7 mouse cellular contexts compared by ENCODE assay signal in the genomic region with DNA sequence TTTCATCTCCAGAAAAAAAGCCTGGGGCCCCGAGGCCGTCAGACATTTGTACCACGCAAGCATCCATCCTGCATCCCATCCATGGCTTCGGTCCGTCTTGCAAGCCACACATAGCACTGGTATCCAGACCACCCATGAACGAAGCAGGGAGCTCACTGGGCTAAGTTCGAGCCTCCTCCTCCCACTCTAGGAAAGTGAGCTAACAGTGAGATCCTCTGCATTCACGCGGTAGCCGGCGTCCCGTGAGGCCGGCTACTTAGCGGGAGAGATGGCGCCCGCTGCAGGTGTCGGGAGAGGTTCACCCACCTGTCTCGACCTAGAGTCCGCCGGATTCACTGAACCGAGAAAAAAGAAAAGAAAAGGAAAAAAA. TPM values are rescaled to one million over a fixed set of nuclear protein-coding genes. Genes with fewer than 3 reads are reported as not detected.
A peak's percentile ranks its signal among the peaks of the same experiment; 100 is the strongest.
DNase-seq lines count a peak whose midpoint lies in the region; ATAC-seq lines count a peak whose summit lies in the region.

No protein-coding gene starts in this region.

- peak overlapping the region; percentile 91 for H3K4me2 ChIP-seq in neural tube, embryonic 11.5 days (ENCODE audit: low read depth)
- peak overlapping the region; percentile 95 for H3K4me2 ChIP-seq in limb, embryonic 13.5 days (replicated peaks)
- peak overlapping the region; percentile 92 for H3K4me2 ChIP-seq in neural tube, embryonic 15.5 days

- H3K9ac ChIP-seq in neural tube, embryonic 11.5 days (ENCODE audit: low read length) = peak overlapping the region; percentile 91
- peak overlapping the region; percentile 88 for H3K9ac ChIP-seq in limb, embryonic 13.5 days
- H3K9ac ChIP-seq in neural tube, embryonic 15.5 days (replicated peaks) = peak overlapping the region; percentile 86

- H3K36me3 ChIP-seq in neural tube, embryonic 11.5 days (ENCODE audit: control insufficient read depth, insufficient read depth, low read length) = peaks cover 5% of the 10 kb centered on the region; the same call in 1 of the 2 replicates
- peaks cover 78% of the 10 kb centered on the region for H3K36me3 ChIP-seq in erythroblast, embryonic 14.5 days (ENCODE audit: control insufficient read depth)
- peaks cover 27% of the 10 kb centered on the region for H3K36me3 ChIP-seq in limb, embryonic 13.5 days
- peaks cover 28% of the 10 kb centered on the region for H3K36me3 ChIP-seq in neural tube, embryonic 15.5 days

- no peaks in the 10 kb centered on the region for H3K27me3 ChIP-seq in neural tube, embryonic 11.5 days (ENCODE audit: control insufficient read depth, insufficient read depth, low read length)
- H3K27me3 ChIP-seq in erythroblast, embryonic 14.5 days (ENCODE audit: control insufficient read depth) = no peaks in the 10 kb centered on the region
- H3K27me3 ChIP-seq in limb, embryonic 13.5 days = no peaks in the 10 kb centered on the region
- H3K27me3 ChIP-seq in neural tube, embryonic 15.5 days (replicated peaks) = no peaks in the 10 kb centered on the region

- no peak for DNase-seq in neural tube, embryonic 11.5 days (ENCODE audit: low spot score)
- no peak for DNase-seq in neural tube, embryonic 10.5 days (ENCODE audit: extremely low spot score, low spot score)
- no peak for DNase-seq in adipocyte (ENCODE audit: low spot score)
- no peak for DNase-seq in frontal cortex, postnatal 14 days (ENCODE audit: low spot score in 2 of 2)

- peak overlapping the region; percentile 72 for H3K4me3 ChIP-seq in neural tube, embryonic 11.5 days (ENCODE audit: low read depth, low read length)
- H3K4me3 ChIP-seq in erythroblast, embryonic 14.5 days (replicated peaks) = peak overlapping the region; percentile 68
- H3K4me3 ChIP-seq in limb, embryonic 13.5 days = peak overlapping the region; percentile 89
- H3K4me3 ChIP-seq in neural tube, embryonic 15.5 days (replicated peaks) = peak overlapping the region; percentile 91

- WGBS in neural tube, embryonic 11.5 days = 0% methylated on average over 21 of the region's 21 CpGs
- 1% methylated on average over 21 of the region's 21 CpGs for WGBS in limb, embryonic 13.5 days
- WGBS in neural tube, embryonic 15.5 days = under 1% methylated on average over 21 of the region's 21 CpGs

- H3K4me1 ChIP-seq in neural tube, embryonic 11.5 days (ENCODE audit: control insufficient read depth, insufficient read depth, low read length) = peaks cover 14% of the 10 kb centered on the region
- H3K4me1 ChIP-seq in erythroblast, embryonic 14.5 days (ENCODE audit: control insufficient read depth) = peaks cover 77% of the 10 kb centered on the region
- H3K4me1 ChIP-seq in limb, embryonic 13.5 days = peaks cover 32% of the 10 kb centered on the region
- H3K4me1 ChIP-seq in neural tube, embryonic 15.5 days = peaks cover 54% of the 10 kb centered on the region

- ATAC-seq in neural tube, embryonic 11.5 days (ENCODE audit: insufficient read depth, low FRiP score, low TSS enrichment) = peak; percentile 21; the same call in 1 of the 2 replicates
- ATAC-seq in limb, embryonic 13.5 days (ENCODE audit: low FRiP score, low read depth) = peak; percentile 9; the same call in 1 of the 2 replicates
- peak; percentile 42 for ATAC-seq in neural tube, embryonic 15.5 days (ENCODE audit: low FRiP score)

- 0 out of 2 replicates have a peak overlapping the region, but pooled peaks have one; percentile 35 for H3K27ac ChIP-seq in neural tube, embryonic 11.5 days (ENCODE audit: low read depth, low read length)
- H3K27ac ChIP-seq in limb, embryonic 13.5 days = peak overlapping the region; percentile 69
- peak overlapping the region; percentile 81 for H3K27ac ChIP-seq in neural tube, embryonic 15.5 days (replicated peaks)

- no peaks in the 10 kb centered on the region for H3K9me3 ChIP-seq in neural tube, embryonic 11.5 days (ENCODE audit: control insufficient read depth, low read length)
- H3K9me3 ChIP-seq in erythroblast, embryonic 14.5 days (ENCODE audit: control insufficient read depth, low read length) = peaks cover 4% of the 10 kb centered on the region; the same call in 1 of the 2 replicates
- H3K9me3 ChIP-seq in limb, embryonic 13.5 days = no peaks in the 10 kb centered on the region
- no peaks in the 10 kb centered on the region for H3K9me3 ChIP-seq in neural tube, embryonic 15.5 days (replicated peaks)

RNA-seq across cellular contexts. Expression of a gene that starts 0.2 kb away (rescaled TPM):
- polyA plus RNA-seq in neural tube, embryonic 11.5 days (2014; fragmentation: Nextera tagmentation; extraction: Ambion mirVana) = 25.5 and 27.7 TPM in 2 replicates
- polyA plus RNA-seq in erythroblast, embryonic 14.5 days (2012) = 1.8 and 2.6 TPM in 2 replicates
- polyA plus RNA-seq in limb, embryonic 13.5 days (2015; fragmentation: Nextera tagmentation; extraction: Ambion mirVana) = 32.6 and 38.8 TPM in 2 replicates
- polyA plus RNA-seq in neural tube, embryonic 15.5 days (2015; fragmentation: Nextera tagmentation; extraction: Ambion mirVana) = 37.9 and 44.8 TPM in 2 replicates

RNA-seq across cellular contexts. Expression of a gene that starts 0.6 kb away (rescaled TPM):
- polyA plus RNA-seq in neural tube, embryonic 11.5 days (2014; fragmentation: Nextera tagmentation; extraction: Ambion mirVana) = 37.0 and 41.4 TPM in 2 replicates
- polyA plus RNA-seq in erythroblast, embryonic 14.5 days (2012) = 3.4 and 5.6 TPM in 2 replicates
- 35.7 and 36.9 TPM in 2 replicates for polyA plus RNA-seq in limb, embryonic 13.5 days (2015; fragmentation: Nextera tagmentation; extraction: Ambion mirVana)
- polyA plus RNA-seq in neural tube, embryonic 15.5 days (2015; fragmentation: Nextera tagmentation; extraction: Ambion mirVana) = 47.1 and 47.7 TPM in 2 replicates

RNA-seq across cellular contexts. Expression of a gene that starts 23.0 kb away (rescaled TPM):
- polyA plus RNA-seq in neural tube, embryonic 11.5 days (2014; fragmentation: Nextera tagmentation; extraction: Ambion mirVana) = 15.0 and 17.1 TPM in 2 replicates
- polyA plus RNA-seq in erythroblast, embryonic 14.5 days (2012) = 1.1 and 1.6 TPM in 2 replicates
- 26.7 and 26.8 TPM in 2 replicates for polyA plus RNA-seq in limb, embryonic 13.5 days (2015; fragmentation: Nextera tagmentation; extraction: Ambion mirVana)
- polyA plus RNA-seq in neural tube, embryonic 15.5 days (2015; fragmentation: Nextera tagmentation; extraction: Ambion mirVana) = 31.5 and 33.3 TPM in 2 replicates

RNA-seq across cellular contexts. Expression of a gene that starts 49.0 kb away (rescaled TPM):
- polyA plus RNA-seq in neural tube, embryonic 11.5 days (2014; fragmentation: Nextera tagmentation; extraction: Ambion mirVana) = not detected in 2 replicates
- polyA plus RNA-seq in erythroblast, embryonic 14.5 days (2012) = not detected in 2 replicates
- 0.23 TPM in 1 of 2 replicates, not detected in the other for polyA plus RNA-seq in limb, embryonic 13.5 days (2015; fragmentation: Nextera tagmentation; extraction: Ambion mirVana)
- polyA plus RNA-seq in neural tube, embryonic 15.5 days (2015; fragmentation: Nextera tagmentation; extraction: Ambion mirVana) = 0.37 and 19.8 TPM in 2 replicates

RNA-seq across cellular contexts. Expression of a gene that starts 55.3 kb away (rescaled TPM):
- polyA plus RNA-seq in neural tube, embryonic 11.5 days (2014; fragmentation: Nextera tagmentation; extraction: Ambion mirVana) = not detected in 2 replicates
- polyA plus RNA-seq in erythroblast, embryonic 14.5 days (2012) = not detected in 2 replicates
- polyA plus RNA-seq in limb, embryonic 13.5 days (2015; fragmentation: Nextera tagmentation; extraction: Ambion mirVana) = 0.09 TPM in 1 of 2 replicates, not detected in the other
- polyA plus RNA-seq in neural tube, embryonic 15.5 days (2015; fragmentation: Nextera tagmentation; extraction: Ambion mirVana) = not detected in 2 replicates
